Mouse (Mus musculus) heart, postnatal 0 days (tissue): ENCODE data around the gene Dip2b. TPM values are rescaled to one million over a fixed set of nuclear protein-coding genes. Genes with fewer than 3 reads are reported as not detected.

Experiments
- ATAC-seq: fragments of 200-750 bp; cut with Nextera tagmentation; 2 replicates; pipeline ENCODE4 v1.8.0; 2017; ENCODE audit warnings: low read depth, moderate number of reproducible peaks, moderate library complexity; ENCODE audit not compliant: insufficient read depth
- DNase-seq: peaks from one replicate; pipeline ENCODE4 v3.0.0-alpha.2; 2016; ENCODE audit warnings: low spot score
- H3K27ac ChIP-seq: fragments of 300-500 bp; sonication (generic); 2 replicates; pipeline ENCODE4 v1.5.1; 2014; ENCODE audit warnings: low read depth, mild to moderate bottlenecking
- H3K27me3 ChIP-seq: fragments of 300-500 bp; sonication (generic); 2 replicates; pipeline ENCODE4 v1.6.1; 2014; ENCODE audit warnings: low read length, mixed read lengths; ENCODE audit not compliant: control insufficient read depth, insufficient read depth
- H3K36me3 ChIP-seq: fragments of 300-500 bp; sonication (generic); replicated peaks from 2 replicates; pipeline ENCODE4 v1.6.1; 2014; ENCODE audit warnings: low read length, mixed read lengths; ENCODE audit not compliant: control insufficient read depth, insufficient read depth
- H3K4me1 ChIP-seq: fragments of 300-500 bp; sonication (generic); 2 replicates; pipeline ENCODE4 v1.6.1; 2014; ENCODE audit warnings: antibody characterized with exemption; ENCODE audit not compliant: control insufficient read depth, insufficient read depth
- H3K4me2 ChIP-seq: fragments of 300-500 bp; sonication (generic); 2 replicates; pipeline ENCODE4 v1.6.1; 2014; ENCODE audit warnings: low read depth, mild to moderate bottlenecking, low read length, moderate library complexity
- H3K4me3 ChIP-seq: fragments of 300-500 bp; sonication (generic); 2 replicates; pipeline ENCODE4 v1.5.1; 2014; ENCODE audit warnings: low read depth, low read length
- H3K9ac ChIP-seq: fragments of 300-500 bp; sonication (generic); replicated peaks from 2 replicates; pipeline ENCODE4 v1.6.1; 2014; ENCODE audit warnings: low read depth, low read length, mixed read lengths
- H3K9me3 ChIP-seq: fragments of 300-500 bp; sonication (generic); replicated peaks from 2 replicates; pipeline ENCODE4 v1.6.1; 2016; ENCODE audit warnings: low read length; ENCODE audit not compliant: control insufficient read depth
- CTCF ChIP-seq: IDR thresholded peaks from 2 replicates; pipeline ENCODE4 v1.5.1; 2016; ENCODE audit warnings: antibody characterized with exemption, control low read depth, low read depth
- EP300 ChIP-seq: IDR thresholded peaks from 2 replicates; pipeline ENCODE4 v1.6.1; 2016; ENCODE audit warnings: antibody characterized with exemption, low read depth
- WGBS: fragments of 180-500 bp; shearing (Covaris S2); extraction: QIAGEN DNeasy Blood & Tissue Kit; methylation state at CpG from one replicate; pipeline ENCODE4 v1.1.7; 2014; 5-methylcytosine and 5-hydroxymethylcytosine counted together
- polyA plus RNA-seq: library from polyadenylated mRNA; unstranded; fragments of >200 nt; fragmentation: Nextera tagmentation; extraction: Ambion mirVana; gene quantifications from 2 replicates; pipeline ENCODE4 v1.2.1, GENCODE M21; 2015
- total RNA-seq: library from RNA; depleted of rRNA; stranded (reverse); fragments of >200 nt; gene quantifications from 2 replicates; pipeline ENCODE4 v1.2.3, GENCODE M21; 2014; ENCODE audit warnings: low replicate concordance

The Dip2b gene
- total and polyA plus RNA-seq, 2 experiments from 2014 or later, result 9.7 to 24.0 TPM

DNA sequence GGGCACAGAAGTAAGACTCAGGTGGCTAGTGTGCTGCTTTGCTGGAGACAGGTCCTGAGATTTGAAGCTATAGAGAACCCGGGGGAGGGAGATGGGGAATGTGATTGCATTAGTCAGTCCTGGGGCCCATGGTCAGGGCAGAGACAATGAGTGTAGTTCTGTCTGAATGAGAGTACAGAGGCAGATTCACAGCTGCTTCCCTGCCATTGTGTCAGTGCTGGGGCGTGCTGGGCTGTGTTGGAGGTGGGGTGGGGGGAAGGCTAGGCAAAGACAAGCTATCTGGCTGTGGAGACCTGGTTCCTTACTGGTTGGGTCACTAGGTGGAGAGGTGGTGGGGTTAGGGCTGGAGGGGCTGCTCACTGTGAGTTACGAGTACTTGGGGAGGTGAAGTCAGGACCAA, 14.3 kb downstream of the Dip2b start:
- Histone ChIP-seq H3K27me3 (no peaks in the 10 kb centered on the region), H3K4me3 (no peak overlapping the region), H3K36me3 (peaks cover 14% of the 10 kb centered on the region; the same call in 1 of the 2 replicates), H3K9me3 (no peaks in the 10 kb centered on the region), H3K4me1 (no peaks in the 10 kb centered on the region), H3K9ac (no peak overlapping the region), H3K4me2 (no peak overlapping the region), H3K27ac (no peak overlapping the region)
- DNase-seq, result no peak
- no peak for TF ChIP-seq EP300
- TF ChIP-seq CTCF, result no peak
- ATAC-seq, result no peak
- WGBS, result 58% methylated on average over 3 of the region's 3 CpGs

DNA sequence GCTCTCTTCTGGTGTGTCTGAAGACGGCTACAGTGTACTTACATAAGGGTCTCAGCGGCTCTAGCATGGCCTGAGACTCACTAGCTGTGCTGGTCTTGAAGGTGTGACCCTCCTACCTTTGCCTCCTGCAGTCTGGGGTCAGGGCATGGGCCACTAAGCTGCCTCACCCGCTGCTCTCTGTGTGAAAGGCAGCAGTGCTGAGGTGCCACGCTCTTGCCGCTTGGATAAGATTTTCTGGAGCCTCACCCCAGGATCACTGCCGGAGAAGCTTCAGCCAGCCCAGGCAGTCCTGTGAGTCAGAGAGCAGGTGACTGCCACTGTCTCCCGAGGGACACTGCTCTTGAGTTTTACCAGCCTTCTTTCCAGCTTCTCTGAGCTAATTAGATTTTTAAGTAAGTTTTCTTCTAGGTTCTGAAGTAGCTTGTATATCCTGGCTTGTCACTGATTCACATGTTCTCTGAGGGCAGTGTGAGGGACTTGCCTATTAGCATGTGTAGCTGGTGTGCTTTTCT, 18.0 kb downstream of the Dip2b start:
- WGBS, result 67% methylated on average over 7 of the region's 7 CpGs
- DNase-seq, result no peak

DNA sequence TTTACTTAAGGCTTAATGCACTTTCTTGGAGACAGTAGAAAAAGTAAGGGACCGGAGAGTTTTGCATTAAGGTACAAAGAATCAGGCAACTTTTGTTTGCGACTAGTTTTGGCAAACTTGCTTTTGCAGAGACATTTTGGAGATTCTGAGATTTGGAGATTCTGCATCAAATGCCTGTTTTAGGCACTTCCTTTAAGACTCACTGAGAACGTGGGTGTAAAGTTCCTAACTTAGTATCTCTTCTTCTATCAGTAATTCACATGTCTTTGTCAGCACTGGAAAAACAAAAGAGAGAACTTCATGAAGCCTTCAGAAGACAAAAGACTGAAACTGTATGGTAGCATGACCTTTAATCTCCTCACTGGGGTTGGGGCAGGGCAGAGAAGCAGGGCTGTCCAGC, 19.2 kb downstream of the Dip2b start:
- Histone ChIP-seq H3K4me2 (no peak overlapping the region), H3K4me3 (no peak overlapping the region), H3K9ac (no peak overlapping the region), H3K27ac (no peak overlapping the region), H3K36me3 (no peaks in the 10 kb centered on the region), H3K27me3 (no peaks in the 10 kb centered on the region), H3K4me1 (peaks cover 10% of the 10 kb centered on the region; the same call in 1 of the 2 replicates), H3K9me3 (no peaks in the 10 kb centered on the region)
- ATAC-seq (no peak), DNase-seq (no peak)
- WGBS, result 80% methylated on average over 3 of the region's 3 CpGs
- no peak for TF ChIP-seq CTCF
- TF ChIP-seq EP300, result no peak

More for the DNA sequence above, 18.0 kb downstream of the Dip2b start:
- no peak for ATAC-seq
- no peaks in the 10 kb centered on the region for H3K9me3 ChIP-seq
- 0 out of 2 replicates have a peak, but pooled peaks cover 5% of the 10 kb centered on the region for H3K4me1 ChIP-seq
- H3K4me3 ChIP-seq, result no peak overlapping the region
- no peak overlapping the region for H3K4me2 ChIP-seq
- H3K27ac ChIP-seq, result no peak overlapping the region
- H3K9ac ChIP-seq, result no peak overlapping the region
- TF ChIP-seq EP300, result no peak
- TF ChIP-seq CTCF, result no peak
- no peaks in the 10 kb centered on the region for H3K27me3 ChIP-seq
- no peaks in the 10 kb centered on the region for H3K36me3 ChIP-seq

DNA sequence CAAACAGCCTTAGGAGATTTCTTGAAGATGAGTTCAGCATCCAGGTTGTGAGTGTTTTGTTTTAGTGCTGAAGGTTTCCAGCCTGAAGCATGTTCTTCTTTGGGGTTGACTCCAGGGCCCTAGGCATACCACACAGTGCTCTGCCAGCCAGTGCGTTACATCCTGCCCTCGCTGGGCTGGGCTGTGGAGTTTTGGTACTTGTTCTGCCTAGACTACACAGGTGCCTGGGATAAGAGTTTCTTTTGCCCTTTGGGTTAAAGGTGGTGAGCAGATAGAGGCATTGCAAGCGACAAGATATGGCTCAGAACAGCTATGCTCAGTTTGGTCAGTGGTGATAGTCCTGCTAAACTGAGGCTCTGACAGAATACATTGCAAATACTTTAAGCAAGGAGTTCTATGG, 19.7 kb downstream of the Dip2b start:
- ATAC-seq (no peak), DNase-seq (no peak)
- H3K4me2 ChIP-seq, result no peak overlapping the region
- H3K4me1 ChIP-seq, result peaks cover 10% of the 10 kb centered on the region; the same call in 1 of the 2 replicates
- H3K9ac ChIP-seq, result no peak overlapping the region
- no peak for TF ChIP-seq CTCF
- no peak for TF ChIP-seq EP300
- no peak overlapping the region for H3K27ac ChIP-seq
- no peaks in the 10 kb centered on the region for H3K36me3 ChIP-seq
- no peaks in the 10 kb centered on the region for H3K9me3 ChIP-seq
- H3K27me3 ChIP-seq, result no peaks in the 10 kb centered on the region
- H3K4me3 ChIP-seq, result no peak overlapping the region
- WGBS, result 75% methylated on average over 3 of the region's 3 CpGs

DNA sequence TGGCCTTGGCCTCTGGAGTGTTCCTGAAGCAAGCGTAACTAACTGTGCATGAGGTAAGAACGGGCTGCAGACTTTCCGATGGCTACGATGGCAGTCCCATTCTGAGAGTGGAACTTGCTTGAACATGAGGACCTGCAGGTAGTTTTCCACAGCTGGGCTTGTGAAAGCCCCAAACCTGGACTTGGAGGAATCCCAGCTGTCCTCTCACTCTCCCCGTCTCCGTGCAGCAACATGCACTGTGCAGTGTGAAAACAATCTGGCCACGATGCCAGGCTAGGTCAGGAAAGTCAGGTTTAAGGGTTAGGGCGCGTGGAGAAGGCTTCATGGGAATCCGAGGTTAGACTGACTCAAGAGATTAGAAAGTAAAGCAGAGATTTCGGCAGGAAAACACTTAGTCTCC, 20.4 kb downstream of the Dip2b start:
- ATAC-seq (no peak), DNase-seq (no peak)
- Histone ChIP-seq H3K9ac (no peak overlapping the region), H3K9me3 (no peaks in the 10 kb centered on the region), H3K27me3 (no peaks in the 10 kb centered on the region), H3K4me1 (peaks cover 13% of the 10 kb centered on the region; the same call in 1 of the 2 replicates), H3K4me3 (no peak overlapping the region), H3K36me3 (no peaks in the 10 kb centered on the region), H3K27ac (no peak overlapping the region), H3K4me2 (no peak overlapping the region)
- no peak for TF ChIP-seq EP300
- TF ChIP-seq CTCF, result no peak
- WGBS, result 61% methylated on average over 11 of the region's 11 CpGs
